Mouse (Mus musculus): ENCODE data around the gene Sema6d. TPM values are rescaled to one million over a fixed set of nuclear protein-coding genes. Genes with fewer than 3 reads are reported as not detected.
A peak's percentile ranks its signal among the peaks of the same experiment; 100 is the strongest.

Gene Sema6d
- polyA plus RNA-seq, 1 experiment: 45.4 TPM

DNA sequence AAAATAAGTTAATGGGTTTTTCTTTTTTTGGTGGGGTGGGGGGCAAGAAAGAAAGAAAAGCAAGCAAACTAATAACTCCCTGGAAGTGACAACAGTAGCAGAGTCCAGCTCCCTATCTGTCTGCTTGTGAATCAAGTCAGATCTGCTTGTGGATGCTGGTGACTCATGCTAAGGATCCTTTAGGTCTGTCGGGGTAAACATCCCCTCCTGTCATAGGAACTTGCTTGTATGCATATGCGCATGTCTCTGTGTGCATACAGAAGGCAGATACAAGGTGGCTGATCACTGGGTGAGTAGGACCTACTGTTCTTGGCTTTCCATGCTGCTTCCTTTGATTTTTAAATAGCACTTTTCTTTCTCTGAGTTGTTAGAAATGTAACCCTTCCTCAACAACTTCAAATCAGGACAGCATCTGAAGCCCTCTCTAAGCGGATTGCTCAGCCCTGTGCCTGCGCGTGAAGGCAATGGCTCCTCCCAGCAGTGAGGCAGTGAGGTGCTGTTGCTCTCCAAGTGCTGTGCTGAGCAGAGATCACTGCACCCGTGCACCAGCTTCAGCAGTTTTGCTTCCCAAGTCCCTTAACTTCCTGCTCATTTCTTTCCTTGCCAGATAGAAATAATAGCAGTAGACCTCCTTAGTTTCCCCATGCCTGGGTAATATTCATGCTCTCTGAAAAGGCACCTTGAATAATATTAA is 550.9 kb downstream of the Sema6d start:
- no peak for TF ChIP-seq CTCF (IDR thresholded peaks at IDR 0.05; ENCODE audit: borderline replicate concordance, extremely low read depth, insufficient read depth, insufficient read length)
- peak; percentile 55 for DNase-seq (ENCODE audit: low read depth)

DNA sequence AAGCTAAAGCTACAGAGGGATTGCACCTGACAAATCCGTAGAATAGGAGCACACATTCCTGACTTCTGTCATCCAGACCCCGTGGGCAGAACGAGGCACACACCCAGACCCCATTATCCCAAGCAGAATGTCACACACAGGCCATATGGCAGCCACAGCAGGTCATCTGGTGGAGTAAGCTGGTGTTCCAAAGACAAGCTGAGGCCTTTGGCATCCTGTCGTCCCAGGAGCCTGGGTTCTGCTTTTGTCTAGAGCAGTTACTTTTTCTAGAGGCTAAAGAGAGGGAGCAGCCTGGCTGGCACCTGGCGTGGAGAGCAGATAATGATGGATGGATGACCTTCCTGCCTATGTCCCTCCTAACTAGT is 551.4 kb downstream of the Sema6d start:
- DNase-seq (ENCODE audit: low read depth): peak; percentile 66
- TF ChIP-seq CTCF (IDR thresholded peaks at IDR 0.05; ENCODE audit: borderline replicate concordance, extremely low read depth, insufficient read depth, insufficient read length): no peak
- no peak for TF ChIP-seq POLR2A (IDR thresholded peaks at IDR 0.05; ENCODE audit: borderline replicate concordance, extremely low read depth, insufficient read depth, insufficient read length, poor library complexity, severe bottlenecking)

DNA sequence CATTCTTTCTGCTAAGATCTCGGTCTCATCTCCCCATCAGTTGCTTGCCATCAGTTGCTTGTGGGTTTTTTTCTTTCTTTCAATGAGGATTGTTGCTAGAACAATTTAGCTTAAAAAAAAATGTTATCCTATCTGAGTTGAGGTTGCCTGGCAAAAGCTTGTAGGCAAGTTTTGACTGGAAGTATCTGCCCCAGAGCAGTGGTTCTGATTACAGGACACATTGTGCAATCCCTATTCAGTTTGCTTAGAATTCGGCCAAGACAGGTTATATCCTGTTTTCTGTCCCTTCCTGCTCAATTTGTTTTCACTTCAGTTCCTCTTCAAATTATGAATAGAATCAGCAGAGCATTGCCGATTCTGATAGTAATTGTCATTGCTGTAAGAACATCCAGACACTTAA is 552.4 kb downstream of the Sema6d start:
- TF ChIP-seq POLR2A (IDR thresholded peaks at IDR 0.05; ENCODE audit: borderline replicate concordance, extremely low read depth, insufficient read depth, insufficient read length, poor library complexity, severe bottlenecking) (no peak), CTCF (IDR thresholded peaks at IDR 0.05; ENCODE audit: borderline replicate concordance, extremely low read depth, insufficient read depth, insufficient read length) (no peak)
- no peak for DNase-seq (ENCODE audit: low read depth)

DNA sequence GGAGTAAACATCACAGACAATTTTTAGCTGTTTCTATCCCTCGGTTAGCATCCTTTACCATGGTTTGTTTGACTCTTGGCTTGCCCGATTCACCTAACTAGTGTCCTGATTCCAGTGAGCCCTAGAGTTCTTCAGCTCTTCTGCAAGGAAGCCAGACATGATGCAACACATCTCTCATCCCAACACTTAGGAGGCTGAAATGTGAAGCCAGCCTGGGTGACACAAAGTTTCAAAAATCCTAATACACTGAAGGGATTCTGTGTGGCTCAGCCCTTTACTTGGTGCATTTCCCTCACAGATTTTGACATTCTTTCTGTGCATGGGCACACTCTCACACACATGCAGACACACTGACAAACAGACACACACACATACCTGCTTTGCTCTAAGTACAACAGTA is 560.8 kb downstream of the Sema6d start:
- DNase-seq (ENCODE audit: low read depth): no peak
- no peak for TF ChIP-seq CTCF (IDR thresholded peaks at IDR 0.05; ENCODE audit: borderline replicate concordance, extremely low read depth, insufficient read depth, insufficient read length)
- TF ChIP-seq POLR2A (IDR thresholded peaks at IDR 0.05; ENCODE audit: borderline replicate concordance, extremely low read depth, insufficient read depth, insufficient read length, poor library complexity, severe bottlenecking): no peak

DNA sequence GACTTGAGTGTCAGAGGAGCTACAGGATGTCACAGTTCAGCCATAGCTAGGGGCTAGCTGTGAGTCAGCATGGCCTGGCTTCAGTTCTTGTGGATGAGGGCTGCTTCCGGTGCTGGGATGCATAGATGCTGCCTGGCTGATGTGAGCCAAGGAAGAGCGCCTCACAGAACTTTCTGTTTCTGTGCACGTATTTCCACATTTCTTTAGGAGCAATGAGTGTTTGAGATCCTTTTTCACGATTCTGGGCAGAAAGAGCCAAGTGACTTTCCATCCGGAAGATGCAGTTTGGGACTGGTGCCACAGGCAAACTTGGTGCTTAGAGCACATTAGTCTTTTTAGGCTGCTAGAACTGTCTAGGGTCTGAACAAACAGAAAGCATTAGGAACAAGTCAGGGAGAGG is 561.4 kb downstream of the Sema6d start:
- DNase-seq (ENCODE audit: low read depth): no peak

DNA sequence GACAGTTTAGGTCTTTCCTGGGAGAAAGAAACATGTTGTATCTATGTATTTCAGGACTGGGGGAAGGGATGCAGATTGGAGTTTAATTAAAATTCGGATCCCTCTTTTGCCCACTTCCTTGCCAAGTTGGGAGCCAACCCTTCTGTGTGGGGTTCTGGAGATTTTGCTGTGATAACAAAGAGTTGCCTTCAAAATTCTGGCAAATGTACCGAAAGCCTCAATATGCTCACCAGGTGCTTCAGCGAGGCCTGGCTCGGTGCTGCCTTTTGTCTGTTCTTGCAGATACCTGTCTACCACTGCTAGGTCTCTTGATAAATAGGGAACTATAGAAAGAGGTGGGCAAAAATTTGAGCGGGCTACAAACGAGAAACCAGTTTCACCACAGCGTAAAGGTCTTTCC is 563.4 kb downstream of the Sema6d start:
- peak; percentile 65 for DNase-seq (ENCODE audit: low read depth)

More for the DNA sequence above, 561.4 kb downstream of the Sema6d start:
- TF ChIP-seq POLR2A (IDR thresholded peaks at IDR 0.05; ENCODE audit: borderline replicate concordance, extremely low read depth, insufficient read depth, insufficient read length, poor library complexity, severe bottlenecking) (no peak), CTCF (IDR thresholded peaks at IDR 0.05; ENCODE audit: borderline replicate concordance, extremely low read depth, insufficient read depth, insufficient read length) (no peak)

DNA sequence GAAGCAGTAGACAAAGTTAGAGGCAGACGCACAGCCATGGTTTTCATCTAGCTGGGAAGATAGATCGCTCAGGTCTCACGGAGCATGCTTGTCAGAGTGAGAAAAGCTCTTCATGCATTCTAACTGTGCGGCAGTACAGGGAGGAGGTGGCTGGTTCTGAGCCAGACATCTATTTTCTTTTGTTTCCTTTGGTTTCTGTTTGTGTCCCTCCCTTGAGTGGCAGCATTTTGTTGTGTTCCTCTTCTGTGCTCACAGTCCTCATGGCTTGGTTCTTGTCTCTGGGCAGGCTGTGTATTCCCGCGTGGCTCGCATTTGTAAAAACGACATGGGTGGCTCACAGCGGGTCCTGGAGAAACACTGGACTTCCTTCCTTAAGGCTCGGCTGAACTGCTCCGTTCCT is 567.6 kb downstream of the Sema6d start:
- peak; percentile 47 for DNase-seq (ENCODE audit: low read depth)
- TF ChIP-seq POLR2A (IDR thresholded peaks at IDR 0.05; ENCODE audit: borderline replicate concordance, extremely low read depth, insufficient read depth, insufficient read length, poor library complexity, severe bottlenecking) (no peak), CTCF (IDR thresholded peaks at IDR 0.05; ENCODE audit: borderline replicate concordance, extremely low read depth, insufficient read depth, insufficient read length) (no peak)

More for the DNA sequence above, 563.4 kb downstream of the Sema6d start:
- no peak for TF ChIP-seq CTCF (IDR thresholded peaks at IDR 0.05; ENCODE audit: borderline replicate concordance, extremely low read depth, insufficient read depth, insufficient read length)
- no peak for TF ChIP-seq POLR2A (IDR thresholded peaks at IDR 0.05; ENCODE audit: borderline replicate concordance, extremely low read depth, insufficient read depth, insufficient read length, poor library complexity, severe bottlenecking)

DNA sequence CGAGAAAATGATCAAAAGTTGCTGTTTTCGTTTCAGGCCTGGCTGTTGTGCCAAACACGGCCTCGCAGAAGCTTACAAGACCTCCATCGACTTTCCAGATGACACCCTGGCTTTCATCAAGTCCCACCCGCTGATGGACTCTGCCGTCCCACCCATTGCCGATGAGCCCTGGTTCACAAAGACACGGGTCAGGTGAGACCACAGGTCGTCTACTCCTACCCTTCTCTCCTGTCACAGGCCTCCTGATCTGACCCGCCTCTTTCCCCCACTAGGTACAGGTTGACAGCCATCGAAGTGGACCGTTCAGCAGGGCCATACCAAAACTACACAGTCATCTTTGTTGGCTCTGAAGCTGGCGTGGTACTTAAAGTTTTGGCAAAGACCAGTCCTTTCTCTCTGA is 568.6 kb downstream of the Sema6d start:
- TF ChIP-seq POLR2A (IDR thresholded peaks at IDR 0.05; ENCODE audit: borderline replicate concordance, extremely low read depth, insufficient read depth, insufficient read length, poor library complexity, severe bottlenecking) (no peak), CTCF (IDR thresholded peaks at IDR 0.05; ENCODE audit: borderline replicate concordance, extremely low read depth, insufficient read depth, insufficient read length) (no peak)

DNA sequence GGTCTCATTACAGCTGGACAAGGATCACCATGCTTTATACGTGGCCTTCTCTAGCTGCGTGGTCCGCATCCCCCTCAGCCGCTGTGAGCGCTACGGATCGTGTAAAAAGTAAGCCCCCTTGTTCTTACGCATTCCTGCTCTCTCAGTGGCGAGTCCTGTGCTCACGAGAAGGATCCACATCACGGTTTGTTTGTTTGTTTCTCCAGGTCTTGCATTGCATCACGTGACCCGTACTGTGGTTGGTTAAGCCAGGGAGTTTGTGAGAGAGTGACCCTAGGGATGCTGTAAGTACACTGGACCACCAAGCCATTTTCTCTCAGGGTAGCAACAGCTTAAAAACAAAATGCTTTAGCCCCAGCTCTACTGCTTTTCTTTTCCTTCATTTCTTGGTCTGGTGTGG is 569.8 kb downstream of the Sema6d start:
- TF ChIP-seq POLR2A (IDR thresholded peaks at IDR 0.05; ENCODE audit: borderline replicate concordance, extremely low read depth, insufficient read depth, insufficient read length, poor library complexity, severe bottlenecking): no peak
- TF ChIP-seq CTCF (IDR thresholded peaks at IDR 0.05; ENCODE audit: borderline replicate concordance, extremely low read depth, insufficient read depth, insufficient read length): no peak
- peak; percentile 39 for DNase-seq (ENCODE audit: low read depth)

More for the DNA sequence above, 568.6 kb downstream of the Sema6d start:
- no peak for DNase-seq (ENCODE audit: low read depth)

DNA sequence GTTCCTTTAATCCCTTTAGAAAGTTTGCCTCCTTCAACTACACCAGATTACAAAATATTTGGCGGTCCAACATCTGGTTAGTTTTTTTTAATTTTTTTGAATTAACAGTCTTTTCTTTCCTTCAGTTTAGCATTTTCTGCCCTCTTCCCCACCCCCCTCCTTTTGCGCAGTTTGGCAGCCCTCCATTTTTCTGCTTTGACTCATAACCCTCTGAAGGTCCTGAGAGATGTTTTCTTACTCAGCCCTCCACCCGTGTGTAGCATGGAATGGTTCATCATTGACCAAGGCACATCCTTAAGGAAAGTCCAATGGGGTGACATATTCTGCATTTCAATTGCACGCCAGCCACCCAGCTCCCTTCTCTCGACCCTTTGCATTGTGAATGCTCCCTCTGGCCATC is 570.9 kb downstream of the Sema6d start:
- TF ChIP-seq CTCF (IDR thresholded peaks at IDR 0.05; ENCODE audit: borderline replicate concordance, extremely low read depth, insufficient read depth, insufficient read length) (no peak), POLR2A (IDR thresholded peaks at IDR 0.05; ENCODE audit: borderline replicate concordance, extremely low read depth, insufficient read depth, insufficient read length, poor library complexity, severe bottlenecking) (no peak)
- DNase-seq (ENCODE audit: low read depth): no peak

DNA sequence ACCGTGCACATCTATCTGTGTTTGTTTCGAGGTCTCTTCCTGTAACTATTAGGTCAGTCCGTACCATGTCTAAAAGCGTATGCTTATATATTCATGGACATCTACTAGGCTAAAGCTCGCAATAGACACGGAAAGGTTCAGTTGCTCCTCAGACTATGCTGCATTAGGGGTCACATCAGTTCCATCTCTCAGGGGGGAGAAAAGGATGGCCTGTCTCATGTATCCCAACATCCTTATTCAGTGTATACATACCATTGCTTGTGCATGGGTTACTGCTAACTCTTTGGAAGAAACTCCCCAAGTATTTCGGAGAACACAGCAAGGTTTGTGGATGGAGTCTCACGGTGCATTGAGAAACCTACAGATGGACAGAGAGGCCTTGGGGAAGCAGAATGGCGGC is 571.5 kb downstream of the Sema6d start:
- TF ChIP-seq POLR2A (IDR thresholded peaks at IDR 0.05; ENCODE audit: borderline replicate concordance, extremely low read depth, insufficient read depth, insufficient read length, poor library complexity, severe bottlenecking) (no peak), CTCF (IDR thresholded peaks at IDR 0.05; ENCODE audit: borderline replicate concordance, extremely low read depth, insufficient read depth, insufficient read length) (no peak)
- no peak for DNase-seq (ENCODE audit: low read depth)

DNA sequence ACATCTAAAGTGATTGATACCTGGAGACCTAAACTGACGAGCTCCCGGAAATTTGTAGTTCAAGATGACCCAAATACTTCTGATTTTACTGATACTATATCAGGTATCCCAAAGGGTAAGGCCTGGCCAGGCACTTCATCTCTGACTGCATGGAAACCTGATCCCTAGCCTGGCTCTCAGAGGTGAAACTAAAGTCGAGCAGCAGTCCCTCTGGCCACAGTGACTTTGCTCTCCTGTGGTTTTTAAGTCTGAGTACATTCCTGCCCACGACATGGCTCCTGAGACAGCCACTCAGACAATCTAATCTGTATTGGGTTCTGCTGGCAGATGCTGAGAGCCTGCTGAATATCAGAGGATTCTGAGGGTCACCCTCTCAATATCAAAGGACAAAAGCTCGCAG is 572.5 kb downstream of the Sema6d start:
- no peak for TF ChIP-seq POLR2A (IDR thresholded peaks at IDR 0.05; ENCODE audit: borderline replicate concordance, extremely low read depth, insufficient read depth, insufficient read length, poor library complexity, severe bottlenecking)
- no peak for TF ChIP-seq CTCF (IDR thresholded peaks at IDR 0.05; ENCODE audit: borderline replicate concordance, extremely low read depth, insufficient read depth, insufficient read length)
- DNase-seq (ENCODE audit: low read depth): no peak

Measured in brain, embryonic 14.5 days (tissue).